Mouse (Mus musculus) adrenal gland, adult (tissue): ENCODE data around the gene Cfl1.

Source experiments
- DNase-seq, 2 experiments: peaks; one replicate each; pipeline ENCODE4 v3.0.0; 2022 to 2023; ENCODE audit warnings: low spot score in 1 of 2; ENCODE audit not compliant: inconsistent age in 2 of 2

Cfl1 gene

GRCm38 (mm10) chr19:5463791-5464562 is 26.3 kb upstream of the Cfl1 start:
- peak in 1 of 2 experiments; percentile 80 for DNase-seq

GRCm38 (mm10) chr19:5465037-5465436 is 25.2 kb upstream of the Cfl1 start:
- no peak for DNase-seq

- no peak for DNase-seq
These were observed 23.2 kb upstream of the Cfl1 start for GRCm38 (mm10) chr19:5466916-5467500.

- no peak for DNase-seq
These were observed 21.9 kb upstream of the Cfl1 start, which contains the start of gene Ctsw for GRCm38 (mm10) chr19:5468374-5468773. Gene Ctsw (minus strand): TSS chr19:5468507.

GRCm38 (mm10) chr19:5471846-5472245 is 18.4 kb upstream of the Cfl1 start:
- DNase-seq = no peak

- no peak for DNase-seq
These were observed 17.4 kb upstream of the Cfl1 start for GRCm38 (mm10) chr19:5472857-5473256.

- peak; percentile 95 to 96 for DNase-seq
These were observed 16.5 kb upstream of the Cfl1 start, which contains the start of gene Efemp2 for GRCm38 (mm10) chr19:5473720-5474119. Gene Efemp2 (plus strand): TSS chr19:5473954.

GRCm38 (mm10) chr19:5474281-5475068 is 15.8 kb upstream of the Cfl1 start:
- peak; percentile 67 to 83 for DNase-seq

GRCm38 (mm10) chr19:5475069-5475714 is 15.1 kb upstream of the Cfl1 start:
- DNase-seq = peak in 1 of 2 experiments; percentile 53

- DNase-seq = peak; percentile 60 to 71
These were observed 13.1 kb upstream of the Cfl1 start for GRCm38 (mm10) chr19:5477004-5477667.

GRCm38 (mm10) chr19:5477668-5478300 is 12.5 kb upstream of the Cfl1 start:
- DNase-seq = peak; percentile 82 to 85

- no peak for DNase-seq
These were observed 10.2 kb upstream of the Cfl1 start for GRCm38 (mm10) chr19:5480016-5480415.

GRCm38 (mm10) chr19:5481398-5481797 is 8.9 kb upstream of the Cfl1 start:
- DNase-seq = no peak

GRCm38 (mm10) chr19:5483386-5484359 is 6.6 kb upstream of the Cfl1 start:
- DNase-seq = no peak

- DNase-seq = no peak
These were observed 5.8 kb upstream of the Cfl1 start for GRCm38 (mm10) chr19:5484496-5484895.

GRCm38 (mm10) chr19:5485371-5485770 is 4.9 kb upstream of the Cfl1 start:
- DNase-seq = no peak

GRCm38 (mm10) chr19:5485821-5486220 is 4.4 kb upstream of the Cfl1 start:
- no peak for DNase-seq

GRCm38 (mm10) chr19:5486286-5486685 is 4.0 kb upstream of the Cfl1 start:
- no peak for DNase-seq

- DNase-seq = no peak
These were observed 3.5 kb upstream of the Cfl1 start for GRCm38 (mm10) chr19:5486771-5487170.
